Mouse (Mus musculus): ENCODE results near the gene Gm8180.
"Not testable (repeated sequence)": the region's sequence is repeated elsewhere in the genome, so short reads cannot be mapped to it uniquely, and the experiment has no call there.

The Gm8180 gene

GRCm38 (mm10) chr14:43784645-43785044 lies at the start of gene Gm8180:
Gm8180 (minus strand) TSS chr14:43784745.
- in situ Hi-C loops (cut with MseI, MboI): not testable (repeated sequence)

DNA sequence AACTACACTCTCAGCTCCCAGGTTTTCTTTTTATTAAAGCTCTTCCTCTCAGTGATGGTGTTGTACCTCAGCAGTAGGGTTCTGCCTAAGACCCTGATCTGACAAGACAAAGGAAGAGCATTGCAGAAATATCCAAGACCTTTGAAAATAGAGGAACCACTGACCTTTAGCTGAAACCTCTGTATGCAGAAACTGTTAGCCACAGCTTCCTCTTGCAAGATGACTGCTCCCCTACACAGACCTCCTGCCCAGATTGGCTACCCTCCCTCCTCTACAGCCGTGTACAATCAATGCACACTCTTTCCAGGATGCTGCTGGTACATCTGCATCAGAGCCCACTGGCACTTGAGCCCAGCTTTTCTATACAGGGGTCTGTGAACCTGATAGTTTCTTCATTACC lies 45.8 kb upstream of the Gm8180 start:
- in situ Hi-C loops (cut with MseI, MboI): not testable (repeated sequence)

DNA sequence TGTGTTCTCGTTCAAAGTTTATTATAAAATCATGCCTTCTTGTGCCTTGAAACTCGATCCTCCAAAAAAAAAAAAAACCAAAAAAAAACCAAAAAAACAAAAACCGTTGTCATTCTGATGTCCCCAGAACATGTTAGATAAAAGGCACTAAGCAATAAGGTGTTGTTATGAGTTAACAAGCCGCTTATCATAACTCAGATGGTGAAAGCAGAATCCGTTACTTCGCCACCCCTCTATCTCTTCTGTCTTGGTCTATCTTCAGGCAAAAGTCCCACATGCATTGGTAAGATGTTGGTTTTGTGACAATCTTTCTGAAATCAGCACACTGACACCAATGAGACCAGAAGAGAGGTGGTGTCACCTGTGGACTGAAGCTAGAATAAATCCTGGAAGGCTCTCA lies 39.6 kb upstream of the Gm8180 start:
- in situ Hi-C loops (cut with MseI, MboI): not testable (repeated sequence)

DNA sequence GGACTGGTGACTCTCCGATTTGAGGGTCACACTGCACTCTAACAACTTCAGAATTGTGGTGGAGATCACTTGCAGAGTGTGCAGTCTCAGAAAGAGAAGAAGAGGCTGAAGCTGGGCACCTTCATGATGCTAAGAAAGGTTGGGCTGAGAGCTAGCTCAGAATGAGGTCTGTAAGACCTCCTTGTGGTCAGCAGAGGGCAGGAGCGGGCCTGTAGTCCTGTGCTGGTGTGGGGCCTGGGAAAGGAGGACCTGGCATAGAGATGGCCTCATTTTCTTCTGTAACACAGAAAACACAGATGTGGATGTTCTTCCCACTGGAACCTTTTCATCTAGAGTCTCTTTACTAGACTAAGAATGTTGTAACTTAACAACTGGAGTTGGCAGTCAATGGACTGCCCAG lies 37.3 kb upstream of the Gm8180 start:
- in situ Hi-C loops (cut with MseI, MboI): not testable (repeated sequence)

- in situ Hi-C loops (cut with MseI, MboI): not testable (repeated sequence)
Observed at GRCm38 (mm10) chr14:43812458-43812857, 27.9 kb upstream of the Gm8180 start.

DNA sequence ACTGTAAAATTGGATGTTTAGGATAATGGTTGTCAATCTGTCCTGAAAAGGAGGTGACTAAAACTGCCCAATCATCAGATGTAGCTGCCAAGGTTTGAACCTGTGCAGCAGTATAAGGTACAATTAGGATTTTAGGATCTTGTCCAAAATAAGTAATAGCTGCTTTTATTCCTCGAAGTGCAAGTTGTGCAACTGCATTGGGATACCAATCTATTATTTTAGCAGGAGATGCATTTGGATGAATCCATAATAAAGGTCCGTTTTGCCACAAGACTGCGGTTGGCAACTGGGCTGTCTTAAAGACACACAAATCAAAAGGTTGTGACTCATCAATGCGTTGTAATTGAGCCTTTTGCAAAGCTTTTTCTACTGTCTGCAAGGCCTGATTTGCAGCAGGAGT lies 23.6 kb upstream of the Gm8180 start:
- in situ Hi-C loops (cut with MseI, MboI): not testable (repeated sequence)

GRCm38 (mm10) chr14:43804435-43804834 lies 19.9 kb upstream of the Gm8180 start:
- in situ Hi-C loops (cut with MseI, MboI): not testable (repeated sequence)

GRCm38 (mm10) chr14:43796905-43797470 lies 12.4 kb upstream of the Gm8180 start:
- in situ Hi-C loops (cut with MseI, MboI): not testable (repeated sequence)

GRCm38 (mm10) chr14:43796069-43796904 lies 11.7 kb upstream of the Gm8180 start:
- in situ Hi-C loops (cut with MseI, MboI): no loop called here

DNA sequence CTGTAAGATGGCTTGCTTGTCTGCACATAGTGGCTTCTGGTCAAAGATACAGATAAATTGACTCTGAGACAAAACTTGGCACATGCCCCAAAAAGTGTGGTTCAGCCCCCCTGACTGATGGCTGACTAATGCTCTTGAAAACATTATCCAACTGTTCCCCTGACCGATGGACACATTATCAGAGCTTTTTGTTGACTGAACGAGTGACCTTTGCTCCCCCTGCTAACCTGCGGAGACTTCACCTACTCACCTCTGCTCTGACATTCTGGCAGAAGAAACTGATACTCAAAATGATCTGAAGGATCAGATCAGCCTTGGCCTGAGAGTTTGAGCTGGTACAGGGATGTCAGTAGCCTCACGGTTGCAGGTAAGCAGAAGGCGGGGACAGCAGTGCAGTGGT lies 9.3 kb upstream of the Gm8180 start:
- in situ Hi-C loops (cut with MseI, MboI): not testable (repeated sequence)

DNA sequence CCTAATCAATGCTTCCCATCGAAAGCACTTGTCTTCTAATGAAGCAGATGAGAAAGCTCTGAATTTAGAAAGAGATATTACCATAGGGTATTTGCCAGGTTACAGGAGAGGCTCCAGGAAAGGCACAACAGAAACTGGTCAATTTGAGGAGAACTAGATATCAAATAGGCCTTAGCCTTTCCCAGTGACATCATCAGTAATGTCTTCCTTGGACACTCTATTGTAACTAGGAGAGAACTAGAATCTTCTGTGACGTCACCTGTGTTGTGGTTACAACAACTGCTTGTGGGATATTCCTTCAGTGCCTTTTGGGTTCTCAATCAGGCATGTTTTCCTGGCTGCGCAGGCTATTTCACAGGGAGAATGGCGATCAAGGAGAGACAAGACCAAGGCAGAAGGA lies 37.0 kb downstream of the Gm8180 start, which contains the start of gene Gm6526:
Gene Gm6526, plus strand, starts transcription at position 301 of the 400 bp plus-strand sequence.
- in situ Hi-C loops (cut with MseI, MboI): not testable (repeated sequence)

All from mouse trophoblast stem cell (cell line).